Mouse (Mus musculus) midbrain, embryonic 13.5 days (tissue): ENCODE measurements around the gene Mrgprb2. TPM values are rescaled to one million over a fixed set of nuclear protein-coding genes. Genes with fewer than 3 reads are reported as not detected.

Experiments
- ATAC-seq: fragments of 200-750 bp; cut with Nextera tagmentation; 2 replicates; pipeline ENCODE4 v1.8.0; 2017; ENCODE audit warnings: mild to moderate bottlenecking, moderate TSS enrichment, moderate library complexity
- H3K27ac ChIP-seq: fragments of 300-500 bp; sonication (generic); 2 replicates; pipeline ENCODE4 v1.5.1; 2015; ENCODE audit warnings: inconsistent platforms, mild to moderate bottlenecking, moderate library complexity
- H3K27me3 ChIP-seq: fragments of 300-500 bp; sonication (generic); 2 replicates; pipeline ENCODE4 v1.6.1; 2015; ENCODE audit warnings: mild to moderate bottlenecking, inconsistent platforms
- H3K36me3 ChIP-seq: fragments of 300-500 bp; sonication (generic); 2 replicates; pipeline ENCODE4 v1.6.1; 2015; ENCODE audit warnings: mild to moderate bottlenecking, inconsistent platforms
- H3K4me1 ChIP-seq: fragments of 300-500 bp; sonication (generic); replicated peaks from 2 replicates; pipeline ENCODE4 v1.6.1; 2015; ENCODE audit warnings: inconsistent platforms
- H3K4me2 ChIP-seq: fragments of 300-500 bp; sonication (generic); replicated peaks from 2 replicates; pipeline ENCODE4 v1.6.1; 2015; ENCODE audit warnings: moderate library complexity, mild to moderate bottlenecking, inconsistent platforms
- H3K4me3 ChIP-seq: fragments of 300-500 bp; sonication (generic); replicated peaks from 2 replicates; pipeline ENCODE4 v1.5.1; 2015; ENCODE audit warnings: mild to moderate bottlenecking, inconsistent platforms
- H3K9ac ChIP-seq: fragments of 300-500 bp; sonication (generic); replicated peaks from 2 replicates; pipeline ENCODE4 v1.6.1; 2015; ENCODE audit warnings: mild to moderate bottlenecking, inconsistent platforms
- H3K9me3 ChIP-seq: fragments of 300-500 bp; sonication (generic); 2 replicates; pipeline ENCODE4 v1.6.1; 2016; ENCODE audit warnings: mild to moderate bottlenecking, inconsistent platforms
- polyA plus RNA-seq: library from polyadenylated mRNA; unstranded; fragments of >200 nt; fragmentation: Nextera tagmentation; extraction: Ambion mirVana; gene quantifications from 2 replicates; pipeline ENCODE4 v1.2.1, GENCODE M21; 2015

Gene Mrgprb2
- polyA plus RNA-seq = not detected in 2 replicates

GRCm38 (mm10) chr7:48557986-48558385, at the start of gene Mrgprb2:
Gene Mrgprb2 (minus strand): TSS chr7:48558086.
- Histone ChIP-seq H3K4me1 (no peaks in the 10 kb centered on the region), H3K9ac (no peak within 1 kb of the TSS), H3K27me3 (no peaks in the 10 kb centered on the region), H3K4me3 (no peak within 1 kb of the TSS), H3K9me3 (peaks cover 7% of the 10 kb centered on the region; the same call in 1 of the 2 replicates), H3K27ac (no peak within 1 kb of the TSS), H3K4me2 (no peak within 1 kb of the TSS), H3K36me3 (no peaks in the 10 kb centered on the region)
- no peak for ATAC-seq

Other genes starting within 250 kb of the Mrgprb2 start
- not detected in 2 replicates for gene Mrgprb8, start 169.6 kb downstream of the Mrgprb2 start, polyA plus RNA-seq
- gene Mrgprb1, start 101.7 kb downstream of the Mrgprb2 start, polyA plus RNA-seq = not detected in 2 replicates
- gene Mrgprx2, start 58.8 kb downstream of the Mrgprb2 start, polyA plus RNA-seq = not detected in 2 replicates
- not detected in 2 replicates for gene Mrgprb3, start 85.7 kb upstream of the Mrgprb2 start, polyA plus RNA-seq
- gene Zdhhc13, start 230.9 kb upstream of the Mrgprb2 start, polyA plus RNA-seq = 38.5 and 39.8 TPM in 2 replicates